Mouse (Mus musculus): ENCODE measurements around the gene Mab21l1. TPM values are rescaled to one million over a fixed set of nuclear protein-coding genes. Genes with fewer than 3 reads are reported as not detected.

The Mab21l1 gene
- polyA plus RNA-seq (2014; fragmentation: Nextera tagmentation; extraction: Ambion mirVana) = 92.8 and 102 TPM in 2 replicates

- Histone ChIP-seq H3K27me3 (ENCODE audit: control insufficient read depth, insufficient read depth, low read length) (peaks cover 22% of the 10 kb centered on the region), H3K27ac (ENCODE audit: low read depth, low read length) (peak within 1 kb of the TSS; percentile 88), H3K4me2 (peak within 1 kb of the TSS; percentile 79), H3K4me3 (ENCODE audit: low read depth, low read length) (peak within 1 kb of the TSS; percentile 63), H3K9ac (ENCODE audit: low read length) (peak within 1 kb of the TSS; percentile 87), H3K4me1 (ENCODE audit: control insufficient read depth, insufficient read depth, low read length) (peaks cover 31% of the 10 kb centered on the region), H3K36me3 (ENCODE audit: control insufficient read depth, insufficient read depth, low read length) (no peaks in the 10 kb centered on the region), H3K9me3 (ENCODE audit: control insufficient read depth, low read length) (no peaks in the 10 kb centered on the region)
- DNase-seq (ENCODE audit: low spot score, missing footprints) (peak; percentile 96), ATAC-seq (ENCODE audit: low FRiP score) (peak; percentile 70)
- under 1% methylated on average over 16 of the region's 16 CpGs for WGBS
Measured at GRCm38 (mm10) chr3:55782056-55782687, at the start of gene Mab21l1. Gene Mab21l1 (plus strand): TSS chr3:55782510.

DNA sequence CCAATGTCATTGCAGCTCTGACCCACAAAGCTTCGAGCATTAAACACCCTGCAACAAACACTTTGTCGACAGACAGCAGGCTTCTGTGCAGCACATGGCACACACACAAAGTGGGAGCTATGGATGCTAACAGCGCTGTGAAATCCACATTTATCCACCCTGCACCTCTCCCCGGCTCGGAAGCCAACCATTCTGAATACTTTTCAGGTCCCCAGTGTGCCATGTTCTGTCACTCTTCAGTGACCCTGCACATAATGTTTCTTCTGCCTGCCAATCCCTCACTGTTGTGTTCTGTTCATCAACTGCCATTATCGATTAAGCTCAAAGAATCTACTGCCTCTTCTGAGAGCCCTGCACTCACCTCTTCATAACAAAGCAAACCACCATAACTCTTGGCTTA, 48.6 kb upstream of the Mab21l1 start:
- H3K27me3 ChIP-seq (ENCODE audit: control insufficient read depth, insufficient read depth, low read length) = no peaks in the 10 kb centered on the region
- H3K4me2 ChIP-seq = no peak overlapping the region
- 50% methylated on average over 6 of the region's 6 CpGs for WGBS
- no peak for DNase-seq (ENCODE audit: low spot score, missing footprints)
- peaks cover 9% of the 10 kb centered on the region for H3K4me1 ChIP-seq (ENCODE audit: control insufficient read depth, insufficient read depth, low read length)
- 0 out of 2 replicates have a peak, but pooled peaks have one; percentile 27 for ATAC-seq (ENCODE audit: low FRiP score)
- H3K9me3 ChIP-seq (ENCODE audit: control insufficient read depth, low read length) = no peaks in the 10 kb centered on the region
- H3K9ac ChIP-seq (ENCODE audit: low read length) = no peak overlapping the region
- H3K27ac ChIP-seq (ENCODE audit: low read depth, low read length) = no peak overlapping the region
- H3K4me3 ChIP-seq (ENCODE audit: low read depth, low read length) = no peak overlapping the region
- H3K36me3 ChIP-seq (ENCODE audit: control insufficient read depth, insufficient read depth, low read length) = no peaks in the 10 kb centered on the region

DNA sequence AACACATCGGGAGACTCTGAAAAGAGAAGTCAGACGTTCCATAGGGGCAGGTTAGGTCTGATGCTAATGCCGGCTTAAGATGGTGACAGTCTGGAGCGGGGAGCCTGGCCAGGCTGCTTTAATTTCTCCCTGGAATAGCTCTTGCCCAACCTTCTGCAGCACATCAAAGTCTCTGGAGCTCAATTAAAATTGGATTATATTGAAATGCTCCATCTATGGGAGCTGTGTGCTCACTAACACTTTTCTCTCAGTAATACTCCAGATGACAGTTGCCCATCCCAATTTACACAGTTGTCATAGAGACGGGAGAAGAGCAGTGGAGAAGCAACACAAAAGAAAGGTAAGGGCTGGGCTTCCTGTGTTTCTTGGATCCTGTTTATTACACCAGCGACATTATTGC, 40.9 kb upstream of the Mab21l1 start:
- no peaks in the 10 kb centered on the region for H3K27me3 ChIP-seq (ENCODE audit: control insufficient read depth, insufficient read depth, low read length)
- H3K27ac ChIP-seq (ENCODE audit: low read depth, low read length) = peak overlapping the region; percentile 65; the same call in 1 of the 2 replicates
- ATAC-seq (ENCODE audit: low FRiP score) (peak; percentile 80), DNase-seq (ENCODE audit: low spot score, missing footprints) (no peak)
- no peak overlapping the region for H3K9ac ChIP-seq (ENCODE audit: low read length)
- no peaks in the 10 kb centered on the region for H3K36me3 ChIP-seq (ENCODE audit: control insufficient read depth, insufficient read depth, low read length)
- H3K4me2 ChIP-seq = no peak overlapping the region
- H3K9me3 ChIP-seq (ENCODE audit: control insufficient read depth, low read length) = no peaks in the 10 kb centered on the region
- H3K4me1 ChIP-seq (ENCODE audit: control insufficient read depth, insufficient read depth, low read length) = peaks cover 17% of the 10 kb centered on the region
- H3K4me3 ChIP-seq (ENCODE audit: low read depth, low read length) = no peak overlapping the region
- 25% methylated on average over 6 of the region's 6 CpGs for WGBS

- DNase-seq (ENCODE audit: low spot score, missing footprints) (no peak), ATAC-seq (ENCODE audit: low FRiP score) (peak; percentile 62)
- Histone ChIP-seq H3K36me3 (ENCODE audit: control insufficient read depth, insufficient read depth, low read length) (no peaks in the 10 kb centered on the region), H3K9ac (ENCODE audit: low read length) (no peak overlapping the region), H3K4me3 (ENCODE audit: low read depth, low read length) (no peak overlapping the region), H3K27ac (ENCODE audit: low read depth, low read length) (peak overlapping the region; percentile 65), H3K4me1 (ENCODE audit: control insufficient read depth, insufficient read depth, low read length) (peaks cover 17% of the 10 kb centered on the region), H3K27me3 (ENCODE audit: control insufficient read depth, insufficient read depth, low read length) (no peaks in the 10 kb centered on the region), H3K4me2 (no peak overlapping the region), H3K9me3 (ENCODE audit: control insufficient read depth, low read length) (no peaks in the 10 kb centered on the region)
- WGBS = 61% methylated on average over 5 of the region's 5 CpGs
Measured at GRCm38 (mm10) chr3:55742218-55742617, 40.1 kb upstream of the Mab21l1 start.

- peaks cover 17% of the 10 kb centered on the region for H3K4me1 ChIP-seq (ENCODE audit: control insufficient read depth, insufficient read depth, low read length)
- H3K36me3 ChIP-seq (ENCODE audit: control insufficient read depth, insufficient read depth, low read length) = no peaks in the 10 kb centered on the region
- DNase-seq (ENCODE audit: low spot score, missing footprints) (no peak), ATAC-seq (ENCODE audit: low FRiP score) (peak; percentile 65)
- 61% methylated on average over 4 of the region's 4 CpGs for WGBS
- H3K9ac ChIP-seq (ENCODE audit: low read length) = no peak overlapping the region
- peak overlapping the region; percentile 65 for H3K27ac ChIP-seq (ENCODE audit: low read depth, low read length)
- no peaks in the 10 kb centered on the region for H3K27me3 ChIP-seq (ENCODE audit: control insufficient read depth, insufficient read depth, low read length)
- no peaks in the 10 kb centered on the region for H3K9me3 ChIP-seq (ENCODE audit: control insufficient read depth, low read length)
- H3K4me2 ChIP-seq = no peak overlapping the region
- H3K4me3 ChIP-seq (ENCODE audit: low read depth, low read length) = no peak overlapping the region
Measured at GRCm38 (mm10) chr3:55742654-55743053, 39.7 kb upstream of the Mab21l1 start.

- DNase-seq (ENCODE audit: low spot score, missing footprints) = no peak
- no peak overlapping the region for H3K27ac ChIP-seq (ENCODE audit: low read depth, low read length)
Measured at GRCm38 (mm10) chr3:55743885-55744284, 38.4 kb upstream of the Mab21l1 start.

DNA sequence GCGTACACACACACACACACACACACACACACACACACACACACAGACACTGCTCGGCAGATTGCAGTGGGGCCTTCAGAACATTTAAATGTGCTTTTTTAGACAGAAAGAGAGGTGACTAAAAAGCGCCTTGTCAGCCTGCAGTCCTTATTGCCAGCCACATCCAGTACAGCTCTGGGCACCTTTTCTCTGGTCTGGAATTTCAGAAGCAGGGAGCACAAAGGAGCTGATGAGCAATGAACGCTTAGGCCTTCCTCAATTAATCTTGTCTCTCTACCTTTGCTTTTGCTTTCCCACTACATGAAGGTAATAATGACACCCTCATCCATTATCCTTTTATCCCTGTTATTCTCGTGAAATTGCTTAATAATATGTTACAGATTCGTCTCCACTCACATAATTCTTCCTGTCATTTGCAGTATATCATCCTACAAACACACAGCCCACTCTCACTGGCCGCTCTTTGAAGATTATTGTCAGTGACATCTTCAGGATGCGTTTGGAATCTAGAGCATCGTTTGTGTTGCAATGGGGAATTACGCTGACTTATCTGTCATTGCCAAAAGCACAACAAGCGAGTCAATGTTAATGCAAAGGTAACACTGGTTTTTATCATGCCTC, 31.8 kb upstream of the Mab21l1 start:
- Histone ChIP-seq H3K36me3 (ENCODE audit: control insufficient read depth, insufficient read depth, low read length) (no peaks in the 10 kb centered on the region), H3K27me3 (ENCODE audit: control insufficient read depth, insufficient read depth, low read length) (no peaks in the 10 kb centered on the region; the same call in 1 of the 2 replicates), H3K9ac (ENCODE audit: low read length) (no peak overlapping the region), H3K4me3 (ENCODE audit: low read depth, low read length) (no peak overlapping the region), H3K4me1 (ENCODE audit: control insufficient read depth, insufficient read depth, low read length) (peaks cover 35% of the 10 kb centered on the region), H3K9me3 (ENCODE audit: control insufficient read depth, low read length) (no peaks in the 10 kb centered on the region), H3K4me2 (no peak overlapping the region), H3K27ac (ENCODE audit: low read depth, low read length) (peak overlapping the region; percentile 16; the same call in 1 of the 2 replicates)
- ATAC-seq (ENCODE audit: low FRiP score) (no peak), DNase-seq (ENCODE audit: low spot score, missing footprints) (no peak)
- WGBS = 72% methylated on average over 11 of the region's 11 CpGs

More at GRCm38 (mm10) chr3:55743885-55744284, 38.4 kb upstream of the Mab21l1 start:
- Histone ChIP-seq H3K9me3 (ENCODE audit: control insufficient read depth, low read length) (no peaks in the 10 kb centered on the region), H3K27me3 (ENCODE audit: control insufficient read depth, insufficient read depth, low read length) (no peaks in the 10 kb centered on the region), H3K4me2 (no peak overlapping the region), H3K4me3 (ENCODE audit: low read depth, low read length) (no peak overlapping the region), H3K9ac (ENCODE audit: low read length) (no peak overlapping the region), H3K4me1 (ENCODE audit: control insufficient read depth, insufficient read depth, low read length) (peaks cover 20% of the 10 kb centered on the region), H3K36me3 (ENCODE audit: control insufficient read depth, insufficient read depth, low read length) (no peaks in the 10 kb centered on the region)
- 92% methylated on average over 5 of the region's 5 CpGs for WGBS
- ATAC-seq (ENCODE audit: low FRiP score) = no peak

- H3K27me3 ChIP-seq (ENCODE audit: control insufficient read depth, insufficient read depth, low read length) = no peaks in the 10 kb centered on the region; the same call in 1 of the 2 replicates
- no peak overlapping the region for H3K27ac ChIP-seq (ENCODE audit: low read depth, low read length)
- no peak overlapping the region for H3K9ac ChIP-seq (ENCODE audit: low read length)
- no peak overlapping the region for H3K4me3 ChIP-seq (ENCODE audit: low read depth, low read length)
- DNase-seq (ENCODE audit: low spot score, missing footprints) (no peak), ATAC-seq (ENCODE audit: low FRiP score) (no peak)
- peaks cover 43% of the 10 kb centered on the region for H3K4me1 ChIP-seq (ENCODE audit: control insufficient read depth, insufficient read depth, low read length)
- no peaks in the 10 kb centered on the region for H3K9me3 ChIP-seq (ENCODE audit: control insufficient read depth, low read length)
- WGBS = 47% methylated on average over 5 of the region's 5 CpGs
- no peaks in the 10 kb centered on the region for H3K36me3 ChIP-seq (ENCODE audit: control insufficient read depth, insufficient read depth, low read length)
- H3K4me2 ChIP-seq = no peak overlapping the region
Measured at GRCm38 (mm10) chr3:55751363-55751762, 30.9 kb upstream of the Mab21l1 start.

DNA sequence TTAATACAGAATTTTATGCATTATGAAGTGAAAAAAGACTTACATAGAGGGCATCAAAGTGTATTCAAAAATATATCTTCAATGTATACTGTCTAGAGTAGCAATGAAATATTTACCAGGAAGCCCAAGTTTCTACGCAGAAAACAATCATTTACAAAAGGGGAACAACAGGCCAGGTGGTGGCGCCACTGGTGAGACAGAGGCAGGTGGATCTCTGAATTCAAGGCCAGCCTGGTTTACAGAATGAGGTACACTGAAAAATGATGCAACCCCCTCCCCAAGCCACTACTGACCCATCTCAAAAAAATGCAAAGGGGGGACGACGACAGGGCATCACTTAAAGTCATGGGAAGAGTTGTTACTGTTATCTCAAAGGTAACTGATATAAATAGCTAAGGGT, 29.8 kb upstream of the Mab21l1 start:
- H3K9me3 ChIP-seq (ENCODE audit: control insufficient read depth, low read length) = no peaks in the 10 kb centered on the region
- DNase-seq (ENCODE audit: low spot score, missing footprints) = no peak
- H3K9ac ChIP-seq (ENCODE audit: low read length) = no peak overlapping the region
- peaks cover 53% of the 10 kb centered on the region for H3K4me1 ChIP-seq (ENCODE audit: control insufficient read depth, insufficient read depth, low read length)
- no peak overlapping the region for H3K4me2 ChIP-seq
- no peak overlapping the region for H3K4me3 ChIP-seq (ENCODE audit: low read depth, low read length)
- no peak for ATAC-seq (ENCODE audit: low FRiP score)
- no peaks in the 10 kb centered on the region; the same call in 1 of the 2 replicates for H3K27me3 ChIP-seq (ENCODE audit: control insufficient read depth, insufficient read depth, low read length)
- no peaks in the 10 kb centered on the region for H3K36me3 ChIP-seq (ENCODE audit: control insufficient read depth, insufficient read depth, low read length)
- H3K27ac ChIP-seq (ENCODE audit: low read depth, low read length) = no peak overlapping the region
- 79% methylated on average over 4 of the region's 4 CpGs for WGBS

All from midbrain, embryonic 11.5 days (tissue).